Mouse (Mus musculus): ENCODE measurements around the gene Becn1. TPM values are rescaled to one million over a fixed set of nuclear protein-coding genes. Genes with fewer than 3 reads are reported as not detected.

Gene Becn1
- polyA plus RNA-seq (2012; fragmentation: generic; extraction: Trizol): 134 TPM

DNA sequence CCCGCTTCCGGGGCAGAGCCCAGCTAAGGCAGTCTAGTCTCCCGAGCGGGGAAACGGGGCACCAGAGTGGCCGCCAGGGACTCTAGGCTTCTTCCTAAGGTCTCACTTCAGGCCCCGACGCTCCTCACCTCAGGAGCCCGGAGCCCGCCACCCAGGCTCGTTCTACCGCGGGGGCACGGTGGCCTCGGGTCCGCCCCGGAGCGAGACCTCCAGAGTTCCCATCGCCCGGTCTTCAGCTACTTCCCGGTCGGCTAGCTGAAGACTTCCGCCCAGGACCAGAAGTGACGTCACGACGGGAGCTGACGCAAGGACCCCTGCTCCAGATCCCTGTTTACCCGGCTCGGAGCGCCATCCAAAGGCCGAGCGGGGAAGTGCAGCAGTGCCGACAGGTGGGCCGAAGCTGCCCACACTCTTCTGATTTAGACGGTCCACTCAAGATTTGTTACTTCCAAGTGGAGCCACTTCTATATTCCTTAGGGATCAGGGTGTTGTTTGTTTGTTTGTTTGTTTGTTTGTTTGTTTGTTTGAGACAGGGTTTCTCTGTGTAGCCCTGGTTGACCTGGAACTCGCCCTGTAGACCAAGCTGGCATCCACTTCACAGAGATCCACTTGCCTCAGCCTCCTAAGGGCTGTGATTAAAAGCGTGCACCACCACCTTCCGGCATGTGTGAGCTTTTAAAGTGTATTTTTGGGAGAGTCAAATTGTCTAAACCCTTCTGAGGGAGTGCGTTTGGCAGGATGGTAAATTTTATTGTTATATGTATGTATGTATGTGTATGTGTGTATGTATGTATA is at the start of gene Becn1:
Becn1 (minus strand) TSS at position 283 of the 795 bp plus-strand sequence.
- H3ac ChIP-seq (ENCODE audit: control insufficient read depth, insufficient read length): peak within 1 kb of the TSS; percentile 44
- H3K79me2 ChIP-seq (ENCODE audit: control insufficient read depth, insufficient read depth): peaks cover 46% of the 10 kb centered on the region
- H3K4me2 ChIP-seq (ENCODE audit: low read depth): peak within 1 kb of the TSS; percentile 99
- TF ChIP-seq POLR2AphosphoS2 (IDR thresholded peaks at IDR 0.05; ENCODE audit: insufficient read length, low read depth) (peak; percentile 77), MAX (IDR thresholded peaks at IDR 0.05; ENCODE audit: low read depth) (no peak), TCF3 (IDR thresholded peaks at IDR 0.05; ENCODE audit: insufficient read length, low read depth) (no peak), MYOD1 (IDR thresholded peaks at IDR 0.05; ENCODE audit: control insufficient read depth in 1 of 3, insufficient read length in 2 of 3, low read depth in 2 of 3) (peak in 2 of 3 experiments; percentile 65 to 82), TCF12 (IDR thresholded peaks at IDR 0.05; ENCODE audit: insufficient read depth, poor library complexity, severe bottlenecking) (no peak), SRF (IDR thresholded peaks at IDR 0.05; ENCODE audit: control insufficient read depth, insufficient read length, low read depth) (no peak), MYOG (IDR thresholded peaks at IDR 0.05; ENCODE audit: control insufficient read depth in 1 of 3, insufficient read depth in 1 of 3, insufficient read length in 2 of 3, low read depth in 2 of 3) (peak in 2 of 3 experiments; percentile 33 to 67), CEBPB (IDR thresholded peaks at IDR 0.05; ENCODE audit: insufficient read depth, poor library complexity, severe bottlenecking) (peak; percentile 68), E2F4 (IDR thresholded peaks at IDR 0.05; ENCODE audit: insufficient read depth) (no peak), REST (IDR thresholded peaks at IDR 0.05; ENCODE audit: insufficient read depth, insufficient read length) (no peak), USF1 (IDR thresholded peaks at IDR 0.05; ENCODE audit: low read depth) (no peak), POLR2A (IDR thresholded peaks at IDR 0.05; ENCODE audit: insufficient read length, low read depth) (peak; percentile 73)
- peak within 1 kb of the TSS; percentile 97 for H3K4me3 ChIP-seq
- peaks cover 13% of the 10 kb centered on the region for H3K36me3 ChIP-seq (ENCODE audit: control insufficient read depth, insufficient read depth)
- no peaks in the 10 kb centered on the region for H3K27me3 ChIP-seq (ENCODE audit: control insufficient read depth, insufficient read depth, insufficient read length)

DNA sequence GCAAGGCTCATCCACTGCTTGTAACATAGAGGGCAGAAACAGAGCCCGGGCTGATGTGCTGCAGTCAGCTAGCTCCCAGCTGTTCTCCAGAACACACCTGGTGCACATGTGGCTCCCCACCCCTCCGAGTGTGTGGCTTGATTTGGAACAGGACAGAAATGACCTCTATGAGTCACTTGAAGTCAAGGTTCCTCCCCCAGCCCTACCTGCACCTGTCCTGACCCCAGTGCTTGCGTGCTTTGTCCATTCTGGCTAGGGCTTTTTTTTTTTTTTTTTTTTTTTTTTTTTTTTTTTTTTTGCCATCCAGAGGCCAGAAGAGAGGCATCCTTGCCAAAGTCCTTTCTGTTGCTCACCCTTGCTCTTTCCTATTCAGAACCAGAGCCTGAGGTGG is 49.6 kb upstream of the Becn1 start:
- no peaks in the 10 kb centered on the region for H3K36me3 ChIP-seq (ENCODE audit: control insufficient read depth, insufficient read depth)
- H3K27me3 ChIP-seq (ENCODE audit: control insufficient read depth, insufficient read depth, insufficient read length): peaks cover 33% of the 10 kb centered on the region
- H3K4me2 ChIP-seq (ENCODE audit: low read depth): no peak overlapping the region
- H3K4me3 ChIP-seq: no peak overlapping the region
- no peak overlapping the region for H3ac ChIP-seq (ENCODE audit: control insufficient read depth, insufficient read length)
- no peaks in the 10 kb centered on the region for H3K79me2 ChIP-seq (ENCODE audit: control insufficient read depth, insufficient read depth)
- TF ChIP-seq USF1 (IDR thresholded peaks at IDR 0.05; ENCODE audit: low read depth): no peak
- no peak for TF ChIP-seq REST (IDR thresholded peaks at IDR 0.05; ENCODE audit: insufficient read depth, insufficient read length)
- TF ChIP-seq SRF (IDR thresholded peaks at IDR 0.05; ENCODE audit: control insufficient read depth, insufficient read length, low read depth): no peak
- no peak for TF ChIP-seq E2F4 (IDR thresholded peaks at IDR 0.05; ENCODE audit: insufficient read depth)
- no peak for TF ChIP-seq POLR2A (IDR thresholded peaks at IDR 0.05; ENCODE audit: insufficient read length, low read depth)
- no peak for TF ChIP-seq MAX (IDR thresholded peaks at IDR 0.05; ENCODE audit: low read depth)
- no peak for TF ChIP-seq CEBPB (IDR thresholded peaks at IDR 0.05; ENCODE audit: insufficient read depth, poor library complexity, severe bottlenecking)
- no peak for TF ChIP-seq TCF12 (IDR thresholded peaks at IDR 0.05; ENCODE audit: insufficient read depth, poor library complexity, severe bottlenecking)
- no peak for TF ChIP-seq MYOD1 (IDR thresholded peaks at IDR 0.05; ENCODE audit: control insufficient read depth in 1 of 3, insufficient read length in 2 of 3, low read depth in 2 of 3)
- TF ChIP-seq TCF3 (IDR thresholded peaks at IDR 0.05; ENCODE audit: insufficient read length, low read depth): no peak
- no peak for TF ChIP-seq MYOG (IDR thresholded peaks at IDR 0.05; ENCODE audit: control insufficient read depth in 1 of 3, insufficient read depth in 1 of 3, insufficient read length in 2 of 3, low read depth in 2 of 3)
- TF ChIP-seq POLR2AphosphoS2 (IDR thresholded peaks at IDR 0.05; ENCODE audit: insufficient read length, low read depth): no peak

DNA sequence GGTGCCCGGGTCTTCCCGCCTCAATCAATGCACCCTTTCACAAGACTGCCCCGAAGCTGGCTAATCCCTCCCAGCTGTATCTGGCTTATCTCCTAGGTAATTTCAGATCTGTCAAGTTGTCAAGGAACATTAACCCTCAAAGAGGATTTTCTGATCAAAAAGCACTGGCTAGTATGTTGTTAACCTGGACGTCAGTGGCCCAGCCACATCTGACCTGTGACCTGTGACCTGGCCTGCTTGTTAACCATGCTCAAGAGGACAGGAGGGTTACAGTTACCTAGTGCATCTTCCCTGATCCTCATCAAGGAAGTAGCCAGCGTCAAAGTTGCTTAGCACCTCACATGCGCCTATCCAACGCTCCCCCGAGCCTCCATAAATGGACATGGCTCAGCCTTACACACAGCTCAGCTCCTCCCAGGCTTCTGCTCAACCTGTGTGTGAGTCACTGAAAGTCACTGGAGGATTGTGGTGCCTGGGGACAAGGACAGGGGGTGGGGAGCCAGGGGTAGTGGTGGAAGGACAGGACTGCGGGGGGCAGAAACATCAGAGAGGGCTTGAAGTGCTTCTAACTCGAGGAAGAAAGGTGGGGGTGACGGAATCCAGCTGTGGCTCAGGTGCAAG is 49.1 kb upstream of the Becn1 start:
- H3ac ChIP-seq (ENCODE audit: control insufficient read depth, insufficient read length): no peak overlapping the region
- TF ChIP-seq CEBPB (IDR thresholded peaks at IDR 0.05; ENCODE audit: insufficient read depth, poor library complexity, severe bottlenecking) (no peak), SRF (IDR thresholded peaks at IDR 0.05; ENCODE audit: control insufficient read depth, insufficient read length, low read depth) (no peak), POLR2A (IDR thresholded peaks at IDR 0.05; ENCODE audit: insufficient read length, low read depth) (no peak), MYOG (IDR thresholded peaks at IDR 0.05; ENCODE audit: control insufficient read depth in 1 of 3, insufficient read depth in 1 of 3, insufficient read length in 2 of 3, low read depth in 2 of 3) (no peak), MYOD1 (IDR thresholded peaks at IDR 0.05; ENCODE audit: control insufficient read depth in 1 of 3, insufficient read length in 2 of 3, low read depth in 2 of 3) (no peak), POLR2AphosphoS2 (IDR thresholded peaks at IDR 0.05; ENCODE audit: insufficient read length, low read depth) (no peak), E2F4 (IDR thresholded peaks at IDR 0.05; ENCODE audit: insufficient read depth) (no peak), TCF12 (IDR thresholded peaks at IDR 0.05; ENCODE audit: insufficient read depth, poor library complexity, severe bottlenecking) (no peak), MAX (IDR thresholded peaks at IDR 0.05; ENCODE audit: low read depth) (no peak), TCF3 (IDR thresholded peaks at IDR 0.05; ENCODE audit: insufficient read length, low read depth) (no peak)
- H3K27me3 ChIP-seq (ENCODE audit: control insufficient read depth, insufficient read depth, insufficient read length): peaks cover 33% of the 10 kb centered on the region
- H3K79me2 ChIP-seq (ENCODE audit: control insufficient read depth, insufficient read depth): no peaks in the 10 kb centered on the region
- no peak overlapping the region for H3K4me2 ChIP-seq (ENCODE audit: low read depth)
- H3K36me3 ChIP-seq (ENCODE audit: control insufficient read depth, insufficient read depth): no peaks in the 10 kb centered on the region
- H3K4me3 ChIP-seq: no peak overlapping the region

DNA sequence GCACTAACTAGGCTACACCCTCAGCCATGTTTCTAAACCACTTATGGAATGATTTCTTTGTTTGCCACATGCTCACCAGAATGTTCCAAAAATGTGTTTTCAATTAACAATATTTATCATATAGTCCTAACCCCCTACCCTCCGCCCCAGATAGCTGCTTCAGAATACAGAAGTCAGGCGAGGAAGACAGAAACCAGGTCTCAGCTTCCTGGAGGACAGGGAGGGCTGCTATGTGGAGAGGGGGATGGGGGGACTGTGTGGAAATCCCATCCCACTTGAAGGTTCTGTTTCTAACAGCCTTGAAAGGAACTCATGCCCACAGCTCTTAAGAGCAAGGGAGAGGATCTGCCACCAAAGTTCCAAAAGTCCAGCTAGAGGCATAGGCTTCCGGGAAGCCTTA is 47.1 kb upstream of the Becn1 start:
- Histone ChIP-seq H3K4me3 (no peak overlapping the region), H3K79me2 (ENCODE audit: control insufficient read depth, insufficient read depth) (no peaks in the 10 kb centered on the region), H3K4me2 (ENCODE audit: low read depth) (no peak overlapping the region), H3ac (ENCODE audit: control insufficient read depth, insufficient read length) (no peak overlapping the region), H3K36me3 (ENCODE audit: control insufficient read depth, insufficient read depth) (no peaks in the 10 kb centered on the region), H3K27me3 (ENCODE audit: control insufficient read depth, insufficient read depth, insufficient read length) (peaks cover 29% of the 10 kb centered on the region)
- TF ChIP-seq E2F4 (IDR thresholded peaks at IDR 0.05; ENCODE audit: insufficient read depth) (no peak), TCF3 (IDR thresholded peaks at IDR 0.05; ENCODE audit: insufficient read length, low read depth) (no peak), MAX (IDR thresholded peaks at IDR 0.05; ENCODE audit: low read depth) (no peak)

Data from myocyte (in vitro differentiated cells).